Mouse (Mus musculus): Measurements from ENCODE around the gene Rprd2. TPM values are rescaled to one million over a fixed set of nuclear protein-coding genes. Genes with fewer than 3 reads are reported as not detected.
"Not testable (repeated sequence)": the region's sequence is repeated elsewhere in the genome, so short reads cannot be mapped to it uniquely, and the experiment has no call there.

Gene Rprd2
- polyA plus RNA-seq, 1 experiment from 2014 or later: 27.3 TPM

GRCm38 (mm10) chr3:95808384-95808783, 10.3 kb downstream of the Rprd2 start:
- H3K9me3 ChIP-seq: no peaks in the 10 kb centered on the region
- WGBS: 76% methylated on average over 2 of the region's 2 CpGs
- H3K4me2 ChIP-seq (replicated peaks): no peak overlapping the region
- no peaks in the 10 kb centered on the region for H3K4me1 ChIP-seq
- no peaks in the 10 kb centered on the region for H3K27me3 ChIP-seq
- ATAC-seq (ENCODE audit: insufficient number of reproducible peaks, insufficient read depth, low FRiP score, low TSS enrichment): no peak
- H3K9ac ChIP-seq: no peak overlapping the region
- H3K4me3 ChIP-seq: no peak overlapping the region
- H3K36me3 ChIP-seq: peaks cover 16% of the 10 kb centered on the region
- no peak overlapping the region for H3K27ac ChIP-seq

GRCm38 (mm10) chr3:95807630-95808029, 11.0 kb downstream of the Rprd2 start:
- H3K4me2 ChIP-seq (replicated peaks); H3K27me3 ChIP-seq; H3K4me1 ChIP-seq; ATAC-seq (ENCODE audit: insufficient number of reproducible peaks, insufficient read depth, low FRiP score, low TSS enrichment); H3K9me3 ChIP-seq; H3K27ac ChIP-seq; H3K9ac ChIP-seq; H3K4me3 ChIP-seq: not testable (repeated sequence)
- WGBS: 88% methylated on average over 6 of the region's 6 CpGs
- H3K36me3 ChIP-seq: peaks cover 16% of the 10 kb centered on the region

GRCm38 (mm10) chr3:95806677-95807076, 12.0 kb downstream of the Rprd2 start:
- Histone ChIP-seq H3K4me1 (no peaks in the 10 kb centered on the region), H3K27ac (no peak overlapping the region), H3K9me3 (no peaks in the 10 kb centered on the region), H3K4me3 (no peak overlapping the region), H3K9ac (no peak overlapping the region), H3K36me3 (peaks cover 18% of the 10 kb centered on the region), H3K27me3 (no peaks in the 10 kb centered on the region), H3K4me2 (replicated peaks) (no peak overlapping the region)
- no peak for ATAC-seq (ENCODE audit: insufficient number of reproducible peaks, insufficient read depth, low FRiP score, low TSS enrichment)
- WGBS: 87% methylated on average over 1 of the region's 1 CpGs

- no peak for ATAC-seq (ENCODE audit: insufficient number of reproducible peaks, insufficient read depth, low FRiP score, low TSS enrichment)
- H3K36me3 ChIP-seq: peaks cover 20% of the 10 kb centered on the region
- no peak overlapping the region for H3K4me3 ChIP-seq
- H3K27ac ChIP-seq: no peak overlapping the region
- H3K27me3 ChIP-seq: no peaks in the 10 kb centered on the region
- H3K4me2 ChIP-seq (replicated peaks): no peak overlapping the region
- H3K4me1 ChIP-seq: no peaks in the 10 kb centered on the region
- H3K9ac ChIP-seq: no peak overlapping the region
- H3K9me3 ChIP-seq: no peaks in the 10 kb centered on the region
- 96% methylated on average over 4 of the region's 4 CpGs for WGBS
These were observed 14.8 kb downstream of the Rprd2 start for GRCm38 (mm10) chr3:95803851-95804250.

- WGBS: 84% methylated on average over 4 of the region's 4 CpGs
- Histone ChIP-seq H3K9ac (no peak overlapping the region), H3K4me3 (no peak overlapping the region), H3K4me2 (replicated peaks) (no peak overlapping the region), H3K27me3 (no peaks in the 10 kb centered on the region), H3K27ac (no peak overlapping the region), H3K9me3 (no peaks in the 10 kb centered on the region), H3K36me3 (0 out of 2 replicates have a peak, but pooled peaks cover 3% of the 10 kb centered on the region), H3K4me1 (0 out of 2 replicates have a peak, but pooled peaks cover 3% of the 10 kb centered on the region)
- ATAC-seq (ENCODE audit: insufficient number of reproducible peaks, insufficient read depth, low FRiP score, low TSS enrichment): no peak
These were observed 19.9 kb downstream of the Rprd2 start for GRCm38 (mm10) chr3:95798756-95799155.

- ATAC-seq (ENCODE audit: insufficient number of reproducible peaks, insufficient read depth, low FRiP score, low TSS enrichment): no peak
- Histone ChIP-seq H3K9me3 (no peaks in the 10 kb centered on the region), H3K27me3 (no peaks in the 10 kb centered on the region), H3K36me3 (no peaks in the 10 kb centered on the region), H3K27ac (no peak overlapping the region), H3K4me2 (replicated peaks) (no peak overlapping the region), H3K4me1 (0 out of 2 replicates have a peak, but pooled peaks cover 6% of the 10 kb centered on the region), H3K9ac (no peak overlapping the region), H3K4me3 (no peak overlapping the region)
- WGBS: 76% methylated on average over 1 of the region's 1 CpGs
These were observed 24.4 kb downstream of the Rprd2 start for GRCm38 (mm10) chr3:95794299-95794698.

- Histone ChIP-seq H3K9ac (no peak overlapping the region), H3K27me3 (no peaks in the 10 kb centered on the region), H3K4me1 (0 out of 2 replicates have a peak, but pooled peaks cover 6% of the 10 kb centered on the region), H3K9me3 (no peaks in the 10 kb centered on the region), H3K27ac (no peak overlapping the region), H3K4me3 (no peak overlapping the region), H3K36me3 (no peaks in the 10 kb centered on the region; the same call in 1 of the 2 replicates), H3K4me2 (replicated peaks) (no peak overlapping the region)
- 76% methylated on average over 2 of the region's 2 CpGs for WGBS
- ATAC-seq (ENCODE audit: insufficient number of reproducible peaks, insufficient read depth, low FRiP score, low TSS enrichment): no peak
These were observed 25.0 kb downstream of the Rprd2 start for GRCm38 (mm10) chr3:95793662-95794061.

GRCm38 (mm10) chr3:95785501-95785900, 33.2 kb downstream of the Rprd2 start:
- H3K4me1 ChIP-seq: no peaks in the 10 kb centered on the region
- no peaks in the 10 kb centered on the region for H3K27me3 ChIP-seq
- H3K36me3 ChIP-seq: peaks cover 54% of the 10 kb centered on the region
- H3K9ac ChIP-seq: no peak overlapping the region
- no peak overlapping the region for H3K4me2 ChIP-seq (replicated peaks)
- ATAC-seq (ENCODE audit: insufficient number of reproducible peaks, insufficient read depth, low FRiP score, low TSS enrichment): no peak
- H3K9me3 ChIP-seq: no peaks in the 10 kb centered on the region
- H3K27ac ChIP-seq: no peak overlapping the region
- no peak overlapping the region for H3K4me3 ChIP-seq
- 89% methylated on average over 4 of the region's 4 CpGs for WGBS

GRCm38 (mm10) chr3:95771985-95772384, 46.7 kb downstream of the Rprd2 start:
- no peaks in the 10 kb centered on the region for H3K27me3 ChIP-seq
- H3K9me3 ChIP-seq: no peaks in the 10 kb centered on the region
- H3K36me3 ChIP-seq: peaks cover 65% of the 10 kb centered on the region
- no peak overlapping the region for H3K4me2 ChIP-seq (replicated peaks)
- H3K4me1 ChIP-seq: no peaks in the 10 kb centered on the region
- no peak overlapping the region for H3K27ac ChIP-seq
- no peak for ATAC-seq (ENCODE audit: insufficient number of reproducible peaks, insufficient read depth, low FRiP score, low TSS enrichment)
- no peak overlapping the region for H3K4me3 ChIP-seq
- H3K9ac ChIP-seq: no peak overlapping the region

GRCm38 (mm10) chr3:95765534-95765933, 53.1 kb downstream of the Rprd2 start:
- H3K27me3 ChIP-seq: no peaks in the 10 kb centered on the region
- H3K9ac ChIP-seq: no peak overlapping the region
- no peaks in the 10 kb centered on the region for H3K4me1 ChIP-seq
- peaks cover 61% of the 10 kb centered on the region for H3K36me3 ChIP-seq
- H3K4me3 ChIP-seq: no peak overlapping the region
- no peak for ATAC-seq (ENCODE audit: insufficient number of reproducible peaks, insufficient read depth, low FRiP score, low TSS enrichment)
- H3K9me3 ChIP-seq: no peaks in the 10 kb centered on the region
- WGBS: 92% methylated on average over 10 of the region's 10 CpGs
- no peak overlapping the region for H3K4me2 ChIP-seq (replicated peaks)
- no peak overlapping the region for H3K27ac ChIP-seq

- H3K36me3 ChIP-seq: peaks cover 55% of the 10 kb centered on the region
- no peaks in the 10 kb centered on the region for H3K27me3 ChIP-seq
- no peaks in the 10 kb centered on the region for H3K4me1 ChIP-seq
- no peak overlapping the region for H3K9ac ChIP-seq
- WGBS: 79% methylated on average over 10 of the region's 10 CpGs
- ATAC-seq (ENCODE audit: insufficient number of reproducible peaks, insufficient read depth, low FRiP score, low TSS enrichment): no peak
- no peaks in the 10 kb centered on the region for H3K9me3 ChIP-seq
- H3K4me3 ChIP-seq: no peak overlapping the region
- no peak overlapping the region for H3K27ac ChIP-seq
- no peak overlapping the region for H3K4me2 ChIP-seq (replicated peaks)
These were observed 54.9 kb downstream of the Rprd2 start for GRCm38 (mm10) chr3:95763811-95764210.

GRCm38 (mm10) chr3:95762961-95763360, 55.7 kb downstream of the Rprd2 start:
- ATAC-seq (ENCODE audit: insufficient number of reproducible peaks, insufficient read depth, low FRiP score, low TSS enrichment): no peak
- no peak overlapping the region for H3K27ac ChIP-seq
- 52% methylated on average over 6 of the region's 6 CpGs for WGBS
- no peaks in the 10 kb centered on the region for H3K9me3 ChIP-seq
- no peak overlapping the region for H3K4me3 ChIP-seq
- no peaks in the 10 kb centered on the region for H3K4me1 ChIP-seq
- peaks cover 47% of the 10 kb centered on the region for H3K36me3 ChIP-seq
- no peak overlapping the region for H3K4me2 ChIP-seq (replicated peaks)
- no peaks in the 10 kb centered on the region for H3K27me3 ChIP-seq
- no peak overlapping the region for H3K9ac ChIP-seq

- no peak overlapping the region for H3K4me3 ChIP-seq
- no peak for ATAC-seq (ENCODE audit: insufficient number of reproducible peaks, insufficient read depth, low FRiP score, low TSS enrichment)
- H3K9me3 ChIP-seq: no peaks in the 10 kb centered on the region
- 77% methylated on average over 4 of the region's 4 CpGs for WGBS
- H3K27ac ChIP-seq: peak overlapping the region; percentile 12; the same call in 1 of the 2 replicates
- no peak overlapping the region for H3K9ac ChIP-seq
- no peaks in the 10 kb centered on the region for H3K4me1 ChIP-seq
- H3K27me3 ChIP-seq: no peaks in the 10 kb centered on the region
- H3K36me3 ChIP-seq: peaks cover 36% of the 10 kb centered on the region
- H3K4me2 ChIP-seq (replicated peaks): no peak overlapping the region
These were observed 56.9 kb downstream of the Rprd2 start for GRCm38 (mm10) chr3:95761771-95762170.

Data from embryonic facial prominence, embryonic 12.5 days (tissue).